Mouse (Mus musculus) ES-Bruce4 (cell line): Measurements from ENCODE around the gene Foxi3. TPM values are rescaled to one million over a fixed set of nuclear protein-coding genes. Genes with fewer than 3 reads are reported as not detected.
A peak's percentile ranks its signal among the peaks of the same experiment; 100 is the strongest.

ENCODE experiments used
- H3K27ac ChIP-seq: 2 replicates; pipeline ENCODE4 v1.5.1; 2012; ENCODE audit warnings: low read length, inconsistent platforms; ENCODE audit not compliant: insufficient read depth
- H3K27me3 ChIP-seq: 2 replicates; pipeline ENCODE4 v1.6.1; 2012; ENCODE audit warnings: mild to moderate bottlenecking, low read length, inconsistent platforms; ENCODE audit not compliant: control insufficient read depth, poor library complexity, insufficient read depth, severe bottlenecking
- H3K36me3 ChIP-seq: 2 replicates; pipeline ENCODE4 v1.6.1; 2012; ENCODE audit warnings: inconsistent platforms, mild to moderate bottlenecking, low read length, moderate library complexity; ENCODE audit not compliant: control insufficient read depth, poor library complexity, insufficient read depth, severe bottlenecking
- H3K4me1 ChIP-seq: one replicate; pipeline ENCODE4 v1.8.1; 2011; ENCODE audit warnings: low read length; ENCODE audit not compliant: control insufficient read depth, insufficient read depth
- H3K4me3 ChIP-seq: 2 replicates; pipeline ENCODE4 v1.5.1; 2011; ENCODE audit warnings: low read depth, mild to moderate bottlenecking, low read length
- H3K9ac ChIP-seq: 2 replicates; pipeline ENCODE4 v1.6.1; 2012; ENCODE audit warnings: low read depth, mild to moderate bottlenecking, inconsistent platforms; ENCODE audit not compliant: poor library complexity, severe bottlenecking
- H3K9me3 ChIP-seq: replicated peaks from 2 replicates; pipeline ENCODE4 v1.6.1; 2012; ENCODE audit warnings: mild to moderate bottlenecking, low read length, inconsistent platforms; ENCODE audit not compliant: control insufficient read depth, poor library complexity, insufficient read depth, severe bottlenecking
- CTCF ChIP-seq: IDR thresholded peaks from one replicate; pipeline ENCODE4 v1.8.1; 2011; ENCODE audit warnings: low read depth, low read length
- EP300 ChIP-seq: IDR thresholded peaks from 2 replicates; pipeline ENCODE4 v1.6.1; 2011; ENCODE audit warnings: low read depth, low read length; ENCODE audit not compliant: insufficient read depth
- POLR2A ChIP-seq: IDR thresholded peaks from one replicate; pipeline ENCODE4 v1.8.1; 2011; ENCODE audit warnings: low read length; ENCODE audit not compliant: insufficient read depth
- polyA plus RNA-seq: library from polyadenylated mRNA; stranded (reverse); fragments of >200 nt; gene quantifications from 2 replicates; pipeline ENCODE4 v1.2.4, GENCODE M21; 2011; ENCODE audit warnings: low read depth; ENCODE audit not compliant: missing spikeins, insufficient read depth, insufficient read length

Gene Foxi3
- polyA plus RNA-seq, 1 experiment = 6.3 TPM

GRCm38 (mm10) chr6:70973066-70973465 is 16.7 kb downstream of the Foxi3 start:
- no peaks in the 10 kb centered on the region for H3K9me3 ChIP-seq
- H3K27me3 ChIP-seq = no peaks in the 10 kb centered on the region
- no peak overlapping the region for H3K27ac ChIP-seq
- H3K36me3 ChIP-seq = no peaks in the 10 kb centered on the region
- no peak for TF ChIP-seq EP300
- TF ChIP-seq CTCF = no peak
- TF ChIP-seq POLR2A = no peak
- H3K4me1 ChIP-seq = peaks cover 7% of the 10 kb centered on the region
- no peak overlapping the region for H3K4me3 ChIP-seq
- no peak overlapping the region for H3K9ac ChIP-seq

GRCm38 (mm10) chr6:70981036-70981435 is 24.7 kb downstream of the Foxi3 start:
- Histone ChIP-seq H3K27ac (no peak overlapping the region), H3K4me3 (no peak overlapping the region), H3K4me1 (peaks cover 4% of the 10 kb centered on the region), H3K9me3 (no peaks in the 10 kb centered on the region), H3K27me3 (no peaks in the 10 kb centered on the region), H3K36me3 (no peaks in the 10 kb centered on the region), H3K9ac (no peak overlapping the region)
- TF ChIP-seq EP300 (peak; percentile 96), POLR2A (no peak)

DNA sequence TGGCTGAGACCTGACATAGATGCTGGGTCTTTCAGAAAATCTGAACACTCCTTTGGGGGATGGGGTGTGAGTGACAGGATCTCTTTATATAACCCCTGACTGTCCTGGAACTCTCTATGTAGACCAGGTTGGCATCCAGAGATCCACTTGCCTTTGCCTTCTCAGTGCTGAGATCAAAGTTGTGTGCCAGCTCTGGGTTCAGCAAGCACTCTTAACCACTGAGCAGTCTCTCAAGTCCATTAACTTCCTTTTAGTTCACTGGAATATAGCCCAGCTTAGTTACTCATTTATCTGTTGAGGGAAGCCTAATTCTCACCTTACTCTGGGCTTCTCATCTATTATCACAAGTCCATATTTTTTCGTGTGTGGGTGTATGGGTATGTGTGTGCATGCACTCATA is 26.1 kb downstream of the Foxi3 start:
- TF ChIP-seq CTCF (no peak), POLR2A (no peak), EP300 (no peak)
- Histone ChIP-seq H3K4me1 (peaks cover 4% of the 10 kb centered on the region), H3K4me3 (no peak overlapping the region), H3K27me3 (no peaks in the 10 kb centered on the region), H3K36me3 (no peaks in the 10 kb centered on the region), H3K9ac (no peak overlapping the region), H3K9me3 (no peaks in the 10 kb centered on the region), H3K27ac (no peak overlapping the region)

DNA sequence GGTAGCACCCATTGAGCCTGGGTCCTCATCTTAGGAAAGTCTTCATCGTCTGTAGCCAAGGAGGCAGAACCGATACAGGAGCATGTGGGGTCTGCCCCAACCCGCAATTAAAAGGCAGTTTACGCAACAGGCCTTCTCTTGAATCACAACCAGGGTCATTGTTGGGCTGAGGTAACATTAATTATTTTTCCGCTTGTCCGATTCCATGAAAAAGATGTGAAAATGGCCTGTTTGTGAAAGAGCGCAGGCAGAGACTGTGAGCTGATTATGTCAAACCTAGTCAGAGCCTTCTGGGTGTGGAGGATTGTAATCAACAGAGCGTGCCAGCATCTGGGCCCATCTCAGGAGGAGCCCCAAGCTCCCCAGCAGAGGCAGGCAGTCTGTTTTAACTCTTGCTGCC is 30.4 kb downstream of the Foxi3 start:
- H3K4me1 ChIP-seq = no peaks in the 10 kb centered on the region
- no peak overlapping the region for H3K9ac ChIP-seq
- H3K9me3 ChIP-seq = no peaks in the 10 kb centered on the region
- TF ChIP-seq POLR2A (no peak), EP300 (no peak), CTCF (no peak)
- no peak overlapping the region for H3K4me3 ChIP-seq
- no peak overlapping the region for H3K27ac ChIP-seq
- H3K36me3 ChIP-seq = no peaks in the 10 kb centered on the region
- no peaks in the 10 kb centered on the region for H3K27me3 ChIP-seq

DNA sequence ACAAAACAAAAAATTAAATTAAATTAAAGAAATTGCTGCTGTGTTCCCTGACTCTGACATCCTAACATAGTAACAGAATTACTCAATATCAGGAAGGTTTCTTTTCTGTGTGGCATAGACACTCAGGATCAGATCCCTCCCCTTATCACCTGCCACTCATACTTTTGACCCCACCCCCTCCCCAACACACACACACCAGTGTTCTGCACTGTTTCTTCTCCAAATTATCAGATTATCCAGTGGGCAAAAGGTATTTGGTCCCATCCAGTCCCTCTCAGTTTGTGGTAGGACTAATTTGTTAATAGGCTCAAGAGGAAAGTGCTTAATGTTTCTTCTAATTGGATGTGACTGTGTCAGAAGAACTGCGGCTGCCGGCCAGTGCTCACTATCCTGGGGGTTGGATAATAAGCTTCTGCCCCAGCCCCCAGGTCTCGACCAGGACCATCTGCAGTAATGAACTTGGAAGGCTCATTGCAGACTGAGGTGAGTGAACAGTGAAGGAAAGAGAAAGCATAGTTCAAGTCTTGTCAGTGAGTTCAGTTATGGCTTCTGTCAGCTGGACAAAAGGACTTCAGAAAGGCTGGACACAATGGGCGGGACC is 39.9 kb downstream of the Foxi3 start:
- H3K4me3 ChIP-seq = no peak overlapping the region
- H3K4me1 ChIP-seq = no peaks in the 10 kb centered on the region
- TF ChIP-seq EP300 = no peak
- TF ChIP-seq CTCF = no peak
- TF ChIP-seq POLR2A = no peak
- H3K9me3 ChIP-seq = no peaks in the 10 kb centered on the region
- H3K9ac ChIP-seq = no peak overlapping the region
- no peaks in the 10 kb centered on the region for H3K27me3 ChIP-seq
- no peak overlapping the region for H3K27ac ChIP-seq
- no peaks in the 10 kb centered on the region for H3K36me3 ChIP-seq

DNA sequence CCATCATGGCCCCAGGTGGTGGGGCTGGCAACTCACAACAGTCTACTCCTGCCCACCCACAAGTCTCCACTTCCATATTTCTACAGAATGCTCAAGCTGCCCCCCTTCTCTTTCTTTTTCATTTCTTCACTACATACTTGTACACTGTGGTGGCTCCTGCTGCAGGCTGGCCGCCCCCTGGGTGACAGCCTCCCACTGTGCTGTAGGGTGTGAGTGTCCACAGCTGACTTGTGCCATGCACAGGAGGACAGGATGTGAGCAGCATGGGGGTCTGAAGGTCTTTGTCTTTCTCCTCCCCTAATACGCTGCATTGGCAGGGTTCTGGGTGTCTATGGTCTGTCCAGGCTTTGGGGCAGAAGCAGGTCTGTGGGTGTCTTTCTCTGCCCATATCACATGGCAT is 46.3 kb downstream of the Foxi3 start:
- H3K27ac ChIP-seq = no peak overlapping the region
- no peaks in the 10 kb centered on the region for H3K27me3 ChIP-seq
- peaks cover 5% of the 10 kb centered on the region for H3K4me1 ChIP-seq
- no peak overlapping the region for H3K4me3 ChIP-seq
- no peaks in the 10 kb centered on the region for H3K36me3 ChIP-seq
- TF ChIP-seq EP300 = no peak
- TF ChIP-seq CTCF = no peak
- H3K9ac ChIP-seq = no peak overlapping the region
- H3K9me3 ChIP-seq = no peaks in the 10 kb centered on the region

- Histone ChIP-seq H3K36me3 (no peaks in the 10 kb centered on the region), H3K9ac (no peak overlapping the region), H3K4me1 (peaks cover 6% of the 10 kb centered on the region), H3K27me3 (no peaks in the 10 kb centered on the region), H3K9me3 (no peaks in the 10 kb centered on the region), H3K27ac (no peak overlapping the region), H3K4me3 (no peak overlapping the region)
- no peak for TF ChIP-seq CTCF
- no peak for TF ChIP-seq POLR2A
- no peak for TF ChIP-seq EP300
Measured at GRCm38 (mm10) chr6:71004161-71004560, 47.8 kb downstream of the Foxi3 start.

Other genes with a start within 250 kb of the Foxi3 start
- 6.5 and 7.2 TPM in 2 replicates for gene Rpia, start 164.3 kb upstream of the Foxi3 start, polyA plus RNA-seq
- 12.8 and 16.4 TPM in 2 replicates for gene Eif2ak3, start 112.0 kb upstream of the Foxi3 start, polyA plus RNA-seq
- gene Tex37, start 37.6 kb upstream of the Foxi3 start, polyA plus RNA-seq = not detected in 2 replicates
- 4.0 and 4.4 TPM in 2 replicates for gene Thnsl2, start 187.9 kb downstream of the Foxi3 start, polyA plus RNA-seq
- not detected in 2 replicates for gene Fabp1, start 243.3 kb downstream of the Foxi3 start, polyA plus RNA-seq